Mouse (Mus musculus): Measurements from ENCODE around the gene Mtfp1.
"Not testable (repeated sequence)": the region's sequence is repeated elsewhere in the genome, so short reads cannot be mapped to it uniquely, and the experiment has no call there.

The Mtfp1 gene

GRCm38 (mm10) chr11:4114541-4114940 lies 19.3 kb upstream of the Mtfp1 start:
- DNase-seq (ENCODE audit: low spot score): not testable (repeated sequence)

- no peak for DNase-seq (ENCODE audit: low spot score)
These were observed 18.7 kb upstream of the Mtfp1 start for GRCm38 (mm10) chr11:4113970-4114369.

- no peak for DNase-seq (ENCODE audit: low spot score)
These were observed 18.3 kb upstream of the Mtfp1 start for GRCm38 (mm10) chr11:4113496-4113895.

GRCm38 (mm10) chr11:4112861-4113260 lies 17.6 kb upstream of the Mtfp1 start:
- no peak for DNase-seq (ENCODE audit: low spot score)

- DNase-seq (ENCODE audit: low spot score): no peak
These were observed 16.8 kb upstream of the Mtfp1 start for GRCm38 (mm10) chr11:4112033-4112432.

GRCm38 (mm10) chr11:4108691-4109090 lies 13.4 kb upstream of the Mtfp1 start:
- no peak for DNase-seq (ENCODE audit: low spot score)

GRCm38 (mm10) chr11:4107901-4108300 lies 12.7 kb upstream of the Mtfp1 start:
- DNase-seq (ENCODE audit: low spot score): not testable (repeated sequence)

- DNase-seq (ENCODE audit: low spot score): no peak
These were observed 10.2 kb upstream of the Mtfp1 start for GRCm38 (mm10) chr11:4105444-4105843.

- DNase-seq (ENCODE audit: low spot score): no peak
These were observed 9.7 kb upstream of the Mtfp1 start for GRCm38 (mm10) chr11:4104989-4105388.

- no peak for DNase-seq (ENCODE audit: low spot score)
These were observed 8.3 kb upstream of the Mtfp1 start for GRCm38 (mm10) chr11:4103522-4103921.

GRCm38 (mm10) chr11:4101851-4102250 lies 6.6 kb upstream of the Mtfp1 start:
- no peak for DNase-seq (ENCODE audit: low spot score)

- no peak for DNase-seq (ENCODE audit: low spot score)
These were observed 4.2 kb upstream of the Mtfp1 start for GRCm38 (mm10) chr11:4099447-4099846.

- no peak for DNase-seq (ENCODE audit: low spot score)
These were observed 3.6 kb upstream of the Mtfp1 start for GRCm38 (mm10) chr11:4098816-4099215.

- DNase-seq (ENCODE audit: low spot score): no peak
These were observed 2.9 kb upstream of the Mtfp1 start for GRCm38 (mm10) chr11:4098120-4098519.

GRCm38 (mm10) chr11:4097091-4097621 lies 1.9 kb upstream of the Mtfp1 start:
- DNase-seq (ENCODE audit: low spot score): no peak

- peak; percentile 99 for DNase-seq (ENCODE audit: low spot score)
These were observed 1.1 kb upstream of the Mtfp1 start for GRCm38 (mm10) chr11:4096054-4096984.

- peak; percentile 78 for DNase-seq (ENCODE audit: low spot score)
These were observed 671 bp downstream of the Mtfp1 start for GRCm38 (mm10) chr11:4094378-4095170.

- no peak for DNase-seq (ENCODE audit: low spot score)
These were observed 1.5 kb downstream of the Mtfp1 start for GRCm38 (mm10) chr11:4093459-4094377.

- no peak for DNase-seq (ENCODE audit: low spot score)
These were observed 8.0 kb downstream of the Mtfp1 start for GRCm38 (mm10) chr11:4087267-4087666.

- no peak for DNase-seq (ENCODE audit: low spot score)
These were observed 9.0 kb downstream of the Mtfp1 start for GRCm38 (mm10) chr11:4086246-4086645.

GRCm38 (mm10) chr11:4083316-4084078 lies 11.7 kb downstream of the Mtfp1 start:
- DNase-seq (ENCODE audit: low spot score): peak; percentile 81

All from lung, postnatal 25 days (tissue).